Mouse (Mus musculus) CH12.LX (cell line): Measurements from ENCODE around the gene Akt2. TPM values are rescaled to one million over a fixed set of nuclear protein-coding genes. Genes with fewer than 3 reads are reported as not detected.

Source experiments
- DNase-seq: peaks from one replicate; pipeline ENCODE4 v3.0.0-alpha.2; 2013; ENCODE audit errors: extremely low read depth
- H3K27ac ChIP-seq: 2 replicates; pipeline ENCODE4 v1.5.1; 2012; ENCODE audit warnings: low read depth, mild to moderate bottlenecking, control low read depth, moderate library complexity; ENCODE audit not compliant: insufficient read depth
- H3K27me3 ChIP-seq: replicated peaks from 2 replicates; pipeline ENCODE3; 2012; ENCODE audit warnings: inconsistent platforms
- H3K36me3 ChIP-seq, 2 experiments: replicated peaks in 1 of 2; 2 replicates each; pipeline versions ENCODE3 to v1.6.1; 2012; ENCODE audit warnings: inconsistent platforms in 1 of 2, low read length in 1 of 2, mild to moderate bottlenecking in 1 of 2, mixed read lengths in 1 of 2, moderate library complexity in 1 of 2; ENCODE audit not compliant: control insufficient read depth in 1 of 2, insufficient read depth in 1 of 2
- H3K4me1 ChIP-seq, 2 experiments: 2 replicates each; pipeline ENCODE4 v1.6.1; 2012; ENCODE audit warnings: inconsistent platforms in 1 of 2, moderate library complexity in 1 of 2; ENCODE audit not compliant: insufficient read depth in 2 of 2, control insufficient read depth in 1 of 2
- H3K4me2 ChIP-seq: 2 replicates; pipeline ENCODE4 v1.6.1; 2012; ENCODE audit warnings: low read depth, mild to moderate bottlenecking, control low read depth; ENCODE audit not compliant: poor library complexity, insufficient read depth, severe bottlenecking
- H3K4me3 ChIP-seq, 3 experiments: fragments of 150-350 bp in 1 of 3; sonication (generic) in 1 of 3; replicated peaks in 1 of 3; 2 replicates each; pipeline versions ENCODE3 to v1.5.1; 2011 to 2012; ENCODE audit warnings: low read depth in 2 of 3, low read length in 2 of 3, mild to moderate bottlenecking in 2 of 3, moderate library complexity in 2 of 3, control low read depth in 1 of 3, improper control_type of control experiment in 1 of 3, inconsistent platforms in 1 of 3, mixed read lengths in 1 of 3; ENCODE audit not compliant: poor library complexity in 1 of 3
- H3K79me2 ChIP-seq: replicated peaks from 2 replicates; pipeline ENCODE4 v1.6.1; 2012; ENCODE audit warnings: mild to moderate bottlenecking, moderate library complexity; ENCODE audit not compliant: control insufficient read depth, poor library complexity, insufficient read depth, severe bottlenecking; ENCODE audit errors: extremely low read depth
- H3K9ac ChIP-seq: 2 replicates; pipeline ENCODE4 v1.6.1; 2012; ENCODE audit warnings: low read depth, mild to moderate bottlenecking, control low read depth, moderate library complexity; ENCODE audit not compliant: insufficient read depth
- H3K9me3 ChIP-seq: replicated peaks from 2 replicates; pipeline ENCODE3; 2012; ENCODE audit warnings: low read length, inconsistent platforms, mixed read lengths
- BHLHE40 ChIP-seq: IDR thresholded peaks from 2 replicates; pipeline ENCODE4 v1.6.1; 2011; ENCODE audit warnings: mild to moderate bottlenecking, low read depth, low read length, improper control_type of control experiment
- CTCF ChIP-seq, 2 experiments: IDR thresholded peaks in 1 of 2; conservative IDR thresholded peaks in 1 of 2; 2 replicates each; pipeline ENCODE4 v1.5.1; 2011 to 2012; ENCODE audit warnings: low read depth in 2 of 2, low read length in 2 of 2, improper control_type of control experiment in 1 of 2, inconsistent platforms in 1 of 2, mild to moderate bottlenecking in 1 of 2, moderate library complexity in 1 of 2
- EP300 ChIP-seq: IDR thresholded peaks from 2 replicates; pipeline ENCODE4 v1.6.1; 2011; ENCODE audit warnings: low read length, improper control_type of control experiment
- HCFC1 ChIP-seq: IDR thresholded peaks from 2 replicates; pipeline ENCODE4 v1.6.1; 2012; ENCODE audit warnings: low read depth, mild to moderate bottlenecking, inconsistent platforms, low read length, improper control_type of control experiment
- IRF4 ChIP-seq: IDR thresholded peaks from 2 replicates; pipeline ENCODE4 v1.6.1; 2014; ENCODE audit warnings: low read depth, mild to moderate bottlenecking, inconsistent platforms, low read length, improper control_type of control experiment
- JUND ChIP-seq: conservative IDR thresholded peaks from 2 replicates; pipeline ENCODE4 v1.6.1; 2011; ENCODE audit warnings: low read depth, low read length, improper control_type of control experiment
- KAT2A ChIP-seq: IDR thresholded peaks from 2 replicates; pipeline ENCODE4 v1.6.1; 2012; ENCODE audit warnings: low read length, improper control_type of control experiment, inconsistent platforms; ENCODE audit not compliant: insufficient replicate concordance
- MAFK ChIP-seq: IDR thresholded peaks from 2 replicates; pipeline ENCODE4 v1.6.1; 2011; ENCODE audit warnings: low read length, improper control_type of control experiment; ENCODE audit not compliant: insufficient replicate concordance
- MAX ChIP-seq: IDR thresholded peaks from 2 replicates; pipeline ENCODE4 v1.6.1; 2011; ENCODE audit warnings: low read length, improper control_type of control experiment
- MAZ ChIP-seq: IDR thresholded peaks from 2 replicates; pipeline ENCODE4 v1.6.1; 2012; ENCODE audit warnings: low read depth, mild to moderate bottlenecking, inconsistent platforms, low read length, improper control_type of control experiment, moderate library complexity
- MEF2A ChIP-seq: IDR thresholded peaks from 2 replicates; pipeline ENCODE4 v1.6.1; 2014; ENCODE audit warnings: low read depth, mild to moderate bottlenecking, inconsistent platforms, low read length, improper control_type of control experiment, borderline replicate concordance
- MXI1 ChIP-seq: IDR thresholded peaks from 2 replicates; pipeline ENCODE4 v1.6.1; 2011; ENCODE audit warnings: mild to moderate bottlenecking, low read depth, low read length, improper control_type of control experiment
- MYC ChIP-seq: IDR thresholded peaks from 2 replicates; pipeline ENCODE4 v1.6.1; 2011; ENCODE audit warnings: low read depth, mild to moderate bottlenecking, improper control_type of control experiment, low read length
- NELFE ChIP-seq: IDR thresholded peaks from 2 replicates; pipeline ENCODE4 v1.6.1; 2011; ENCODE audit warnings: low read depth, low read length, improper control_type of control experiment
- NRF1 ChIP-seq: IDR thresholded peaks from 2 replicates; pipeline ENCODE4 v1.6.1; 2014; ENCODE audit warnings: low read depth, mild to moderate bottlenecking, inconsistent platforms, low read length, improper control_type of control experiment, moderate library complexity
- POLR2A ChIP-seq: IDR thresholded peaks from 2 replicates; pipeline ENCODE4 v1.6.1; 2011; ENCODE audit warnings: low read depth, mild to moderate bottlenecking, improper control_type of control experiment, low read length
- POLR2AphosphoS2 ChIP-seq: IDR thresholded peaks from 2 replicates; pipeline ENCODE4 v1.6.1; 2011; ENCODE audit warnings: low read depth, low read length, improper control_type of control experiment
- RCOR1 ChIP-seq: conservative IDR thresholded peaks from 2 replicates; pipeline ENCODE4 v1.6.1; 2012; ENCODE audit warnings: low read depth, mild to moderate bottlenecking, inconsistent platforms, low read length, improper control_type of control experiment
- SIN3A ChIP-seq: IDR thresholded peaks from 2 replicates; pipeline ENCODE4 v1.6.1; 2012; ENCODE audit warnings: low read length, improper control_type of control experiment, inconsistent platforms
- TBP ChIP-seq: conservative IDR thresholded peaks from 2 replicates; pipeline ENCODE4 v1.6.1; 2011; ENCODE audit warnings: low read depth, low read length, improper control_type of control experiment
- TCF12 ChIP-seq: IDR thresholded peaks from 2 replicates; pipeline ENCODE4 v1.6.1; 2014; ENCODE audit warnings: low read depth, mild to moderate bottlenecking, inconsistent platforms, low read length, improper control_type of control experiment
- UBTF ChIP-seq: IDR thresholded peaks from 2 replicates; pipeline ENCODE4 v1.6.1; 2012; ENCODE audit warnings: low read depth, mild to moderate bottlenecking, inconsistent platforms, low read length, improper control_type of control experiment, moderate library complexity
- ZNF384 ChIP-seq: IDR thresholded peaks from 2 replicates; pipeline ENCODE4 v1.6.1; 2012; ENCODE audit warnings: low read depth, low read length, improper control_type of control experiment, inconsistent platforms
- dilution Hi-C: fragments of 300-500 bp; cut with MboI; formaldehyde crosslinking; loops from 2 replicates; pipeline ENCODE4 v1.14.3; 2020; ENCODE audit warnings: low sequenced_read_pairs; ENCODE audit not compliant: extremely low pct_unique_long_range_greater_than_20kb, extremely low pct_ligation_motif_present
- in situ Hi-C: fragments of 300-500 bp; cut with MboI; formaldehyde crosslinking; loops from 3 replicates; pipeline ENCODE4 v1.14.3; 2019; ENCODE audit warnings: low sequenced_read_pairs, low pct_ligation_motif_present, low pct_unique_long_range_greater_than_20kb, mixed read lengths
- polyA plus RNA-seq: library from polyadenylated mRNA; unstranded; fragments of >175 nt; gene quantifications from 2 replicates; pipeline ENCODE4 v1.2.1, GENCODE M21; 2012; ENCODE audit warnings: low read depth; ENCODE audit not compliant: insufficient read length
- total RNA-seq, 2 experiments: library from RNA; depleted of rRNA; stranded (reverse); fragments of 300-350 nt in 1 of 2; fragments of >200 nt in 1 of 2; gene quantifications; 2 replicates each; pipeline ENCODE4 v1.2.3; 2012 to 2014

Gene Akt2
- total and polyA plus RNA-seq, 3 experiments, result 39.5 to 77.3 (median 40.3) TPM

DNA sequence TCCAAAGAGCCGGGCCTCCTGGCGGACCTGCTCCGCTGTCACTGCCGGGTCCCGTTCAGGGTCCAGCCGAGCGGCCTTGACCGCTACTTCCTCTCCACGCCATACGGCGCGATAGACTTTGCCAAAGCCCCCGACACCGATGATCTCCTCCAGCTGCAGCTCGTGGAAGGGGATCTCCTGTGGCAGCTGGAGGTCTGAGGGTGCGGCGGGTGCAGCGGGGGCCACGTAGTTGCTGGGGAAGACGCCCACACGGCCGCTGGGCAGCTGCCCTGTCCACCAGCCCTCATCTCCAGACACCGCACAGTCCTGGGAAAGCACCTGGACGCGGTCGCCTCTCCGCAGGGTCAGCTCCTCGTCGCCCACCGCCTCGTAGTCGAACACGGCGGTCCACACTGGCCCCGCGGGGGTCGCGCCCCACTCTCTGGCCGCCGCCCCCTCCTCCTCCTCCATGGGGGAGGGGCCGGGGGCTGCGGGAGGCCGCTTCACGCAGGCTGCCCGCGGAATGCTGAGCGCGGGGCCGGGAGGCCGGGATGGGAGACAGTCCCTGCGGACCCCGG is 82.3 kb downstream of the Akt2 start:
- dilution Hi-C loops, result no loop called here
- H3K9ac ChIP-seq, result peak overlapping the region; percentile 71
- no peaks in the 10 kb centered on the region for H3K27me3 ChIP-seq
- no peaks in the 10 kb centered on the region for H3K9me3 ChIP-seq
- TF ChIP-seq HCFC1 (no peak), CTCF (conservative IDR thresholded peaks at IDR 0.05 in 1 of 2, IDR thresholded peaks at IDR 0.05 in 1 of 2; ENCODE audit: low read depth in 2 of 2, low read length in 2 of 2) (no peak), RCOR1 (no peak)
- TF ChIP-seq, all 38 proteins: peak for 0
- Histone ChIP-seq H3K4me2 (peak overlapping the region; percentile 98), H3K27ac (no peak overlapping the region), H3K4me1 (peaks cover 12 to 38% of the 10 kb centered on the region in 2 experiments), H3K36me3 (peaks cover 4 to 18% of the 10 kb centered on the region in 2 experiments), H3K79me2 (no peaks in the 10 kb centered on the region), H3K4me3 (peak overlapping the region; percentile 64 to 77 (median 77))
- in situ Hi-C loops, result no loop called here
- no peak for DNase-seq

DNA sequence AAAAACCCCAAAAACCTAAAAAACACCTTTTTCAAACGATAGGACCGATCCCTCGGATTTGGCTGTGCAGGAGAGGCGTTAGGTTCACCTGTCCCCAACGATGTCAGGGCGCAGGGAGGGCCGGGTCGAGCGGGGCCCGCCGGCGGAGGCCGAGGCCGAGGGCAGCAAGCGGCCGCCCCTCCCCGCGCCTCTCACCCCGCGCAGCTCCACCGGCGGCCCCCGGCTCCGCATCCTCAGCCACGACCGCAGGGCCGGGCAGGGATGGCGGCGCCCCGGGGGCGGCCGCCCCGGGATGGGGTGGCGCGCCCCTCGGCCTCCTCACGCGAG is 82.8 kb downstream of the Akt2 start:
- no peak for DNase-seq
- no peaks in the 10 kb centered on the region for H3K9me3 ChIP-seq
- TF ChIP-seq UBTF (peak; percentile 67; the same call in 1 of the 2 replicates), NRF1 (peak; percentile 52), TBP (no peak), NELFE (0 out of 2 replicates have a peak, but pooled peaks have one; percentile 4), BHLHE40 (peak; percentile 52; the same call in 1 of the 2 replicates)
- in situ Hi-C loops (no loop called here), dilution Hi-C loops (no loop called here)
- peak overlapping the region; percentile 71 for H3K9ac ChIP-seq
- peak overlapping the region; percentile 98 for H3K4me2 ChIP-seq
- H3K27ac ChIP-seq, result no peak overlapping the region
- peaks cover 4 to 20% of the 10 kb centered on the region in 2 experiments for H3K36me3 ChIP-seq
- peak overlapping the region; percentile 64 to 77 (median 77) for H3K4me3 ChIP-seq
- H3K79me2 ChIP-seq, result no peaks in the 10 kb centered on the region
- peaks cover 12 to 38% of the 10 kb centered on the region in 2 experiments for H3K4me1 ChIP-seq
- H3K27me3 ChIP-seq, result no peaks in the 10 kb centered on the region

DNA sequence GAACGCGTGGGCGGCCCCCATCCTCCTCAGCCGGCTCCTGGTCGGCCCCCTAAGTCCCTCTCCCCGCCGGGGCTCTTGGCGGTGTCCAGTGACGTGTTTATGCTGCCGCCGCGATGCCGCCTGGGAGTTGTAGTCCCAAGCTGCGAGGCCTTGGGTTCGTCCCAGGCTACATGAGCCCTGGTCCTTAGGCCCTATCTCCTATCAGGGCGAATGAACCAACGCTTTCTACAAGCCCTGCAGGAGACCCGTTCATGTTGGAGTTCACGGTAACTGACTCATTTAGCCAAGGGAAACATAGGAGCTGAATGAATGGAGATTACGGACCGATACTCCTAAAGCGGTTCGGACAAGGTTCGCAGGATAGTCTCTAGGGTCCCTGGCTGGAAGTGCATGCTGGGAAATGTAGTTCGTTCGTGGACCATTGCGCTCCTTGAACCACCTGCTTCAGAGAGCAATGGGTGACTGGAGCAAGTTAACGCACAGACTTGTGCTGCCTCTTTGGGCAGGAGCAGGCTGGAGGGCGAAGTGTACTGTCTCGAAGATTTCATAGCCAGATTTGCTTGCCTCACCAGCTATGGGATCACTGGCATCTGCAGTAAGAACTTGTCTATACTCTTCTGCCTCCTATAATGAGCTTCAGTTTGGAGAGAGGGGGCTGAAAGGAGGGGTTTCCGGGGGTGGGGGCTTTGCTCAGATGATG is 83.3 kb downstream of the Akt2 start, which contains the start of gene Map3k10:
Gene Map3k10 (minus strand): TSS at position 77 of the 700 bp plus-strand sequence.
- H3K36me3 ChIP-seq, result peaks cover 4 to 24% of the 10 kb centered on the region in 2 experiments
- in situ Hi-C loops, result no loop called here
- peak; percentile 28; the same call in 1 of the 2 replicates for TF ChIP-seq NRF1
- peak; percentile 60; the same call in 1 of the 2 replicates for TF ChIP-seq TCF12
- TF ChIP-seq MAX, result peak; percentile 58; the same call in 1 of the 2 replicates
- no peak for TF ChIP-seq MEF2A
- no peak for TF ChIP-seq EP300
- TF ChIP-seq POLR2AphosphoS2, result no peak
- TF ChIP-seq MAFK, result no peak
- TF ChIP-seq MXI1, result peak; percentile 50; the same call in 1 of the 2 replicates
- peak; percentile 74 for TF ChIP-seq MAZ
- TF ChIP-seq NELFE, result peak; percentile 16; the same call in 1 of the 2 replicates
- peak; percentile 64; the same call in 1 of the 2 replicates for TF ChIP-seq POLR2A
- TF ChIP-seq ZNF384, result no peak
- TF ChIP-seq KAT2A, result peak; percentile 92
- TF ChIP-seq HCFC1, result peak; percentile 95
- TF ChIP-seq JUND, result no peak
- TF ChIP-seq MYC, result peak; percentile 94
- TF ChIP-seq RCOR1, result no peak
- TF ChIP-seq IRF4, result peak; percentile 37; the same call in 1 of the 2 replicates
- TF ChIP-seq CTCF (conservative IDR thresholded peaks at IDR 0.05 in 1 of 2, IDR thresholded peaks at IDR 0.05 in 1 of 2; ENCODE audit: low read depth in 2 of 2, low read length in 2 of 2), result no peak
- peak; percentile 61 for TF ChIP-seq SIN3A

More for the DNA sequence above, 83.3 kb downstream of the Akt2 start, which contains the start of gene Map3k10:
- H3K79me2 ChIP-seq, result no peaks in the 10 kb centered on the region
- peaks cover 12 to 38% of the 10 kb centered on the region in 2 experiments for H3K4me1 ChIP-seq
- DNase-seq, result peak; percentile 93
- dilution Hi-C loops, result no loop called here
- peak within 1 kb of the TSS; percentile 71 for H3K9ac ChIP-seq
- H3K4me2 ChIP-seq, result peak within 1 kb of the TSS; percentile 98
- H3K27ac ChIP-seq, result peak within 1 kb of the TSS; percentile 80
- peak within 1 kb of the TSS; percentile 64 to 77 (median 77) for H3K4me3 ChIP-seq
- H3K9me3 ChIP-seq, result no peaks in the 10 kb centered on the region
- no peaks in the 10 kb centered on the region for H3K27me3 ChIP-seq
